Mouse (Mus musculus) CH12.LX (cell line): ENCODE data around the gene Dirc2. TPM values are rescaled to one million over a fixed set of nuclear protein-coding genes. Genes with fewer than 3 reads are reported as not detected.

Source experiments
- DNase-seq: peaks from one replicate; pipeline ENCODE4 v3.0.0-alpha.2; 2013; ENCODE audit errors: extremely low read depth
- H3K27ac ChIP-seq: 2 replicates; pipeline ENCODE4 v1.5.1; 2012; ENCODE audit warnings: low read depth, mild to moderate bottlenecking, control low read depth, moderate library complexity; ENCODE audit not compliant: insufficient read depth
- H3K27me3 ChIP-seq: replicated peaks from 2 replicates; pipeline ENCODE3; 2012; ENCODE audit warnings: inconsistent platforms
- H3K36me3 ChIP-seq, 2 experiments: replicated peaks in 1 of 2; 2 replicates each; pipeline versions ENCODE3 to v1.6.1; 2012; ENCODE audit warnings: inconsistent platforms in 1 of 2, low read length in 1 of 2, mild to moderate bottlenecking in 1 of 2, mixed read lengths in 1 of 2, moderate library complexity in 1 of 2; ENCODE audit not compliant: control insufficient read depth in 1 of 2, insufficient read depth in 1 of 2
- H3K4me1 ChIP-seq, 2 experiments: 2 replicates each; pipeline ENCODE4 v1.6.1; 2012; ENCODE audit warnings: inconsistent platforms in 1 of 2, moderate library complexity in 1 of 2; ENCODE audit not compliant: insufficient read depth in 2 of 2, control insufficient read depth in 1 of 2
- H3K4me2 ChIP-seq: 2 replicates; pipeline ENCODE4 v1.6.1; 2012; ENCODE audit warnings: low read depth, mild to moderate bottlenecking, control low read depth; ENCODE audit not compliant: poor library complexity, insufficient read depth, severe bottlenecking
- H3K4me3 ChIP-seq, 3 experiments: fragments of 150-350 bp in 1 of 3; sonication (generic) in 1 of 3; replicated peaks in 1 of 3; 2 replicates each; pipeline versions ENCODE3 to v1.5.1; 2011 to 2012; ENCODE audit warnings: low read depth in 2 of 3, low read length in 2 of 3, mild to moderate bottlenecking in 2 of 3, moderate library complexity in 2 of 3, control low read depth in 1 of 3, improper control_type of control experiment in 1 of 3, inconsistent platforms in 1 of 3, mixed read lengths in 1 of 3; ENCODE audit not compliant: poor library complexity in 1 of 3
- H3K79me2 ChIP-seq: replicated peaks from 2 replicates; pipeline ENCODE4 v1.6.1; 2012; ENCODE audit warnings: mild to moderate bottlenecking, moderate library complexity; ENCODE audit not compliant: control insufficient read depth, poor library complexity, insufficient read depth, severe bottlenecking; ENCODE audit errors: extremely low read depth
- H3K9ac ChIP-seq: 2 replicates; pipeline ENCODE4 v1.6.1; 2012; ENCODE audit warnings: low read depth, mild to moderate bottlenecking, control low read depth, moderate library complexity; ENCODE audit not compliant: insufficient read depth
- H3K9me3 ChIP-seq: replicated peaks from 2 replicates; pipeline ENCODE3; 2012; ENCODE audit warnings: low read length, inconsistent platforms, mixed read lengths
- CHD2 ChIP-seq: IDR thresholded peaks from 2 replicates; pipeline ENCODE4 v1.6.1; 2011; ENCODE audit warnings: low read length, improper control_type of control experiment
- CTCF ChIP-seq, 2 experiments: IDR thresholded peaks in 1 of 2; conservative IDR thresholded peaks in 1 of 2; 2 replicates each; pipeline ENCODE4 v1.5.1; 2011 to 2012; ENCODE audit warnings: low read depth in 2 of 2, low read length in 2 of 2, improper control_type of control experiment in 1 of 2, inconsistent platforms in 1 of 2, mild to moderate bottlenecking in 1 of 2, moderate library complexity in 1 of 2
- E2F4 ChIP-seq: IDR thresholded peaks from 2 replicates; pipeline ENCODE4 v1.6.1; 2011; ENCODE audit warnings: low read depth, low read length, improper control_type of control experiment; ENCODE audit not compliant: insufficient replicate concordance
- GABPA ChIP-seq: IDR thresholded peaks from 2 replicates; pipeline ENCODE4 v1.6.1; 2012; ENCODE audit warnings: low read depth, low read length, improper control_type of control experiment, inconsistent platforms; ENCODE audit not compliant: insufficient replicate concordance
- JUN ChIP-seq: IDR thresholded peaks from 2 replicates; pipeline ENCODE4 v1.6.1; 2011; ENCODE audit warnings: low read depth, mild to moderate bottlenecking, low read length, improper control_type of control experiment, moderate library complexity; ENCODE audit not compliant: insufficient read depth
- KAT2A ChIP-seq: IDR thresholded peaks from 2 replicates; pipeline ENCODE4 v1.6.1; 2012; ENCODE audit warnings: low read length, improper control_type of control experiment, inconsistent platforms; ENCODE audit not compliant: insufficient replicate concordance
- MAFK ChIP-seq: IDR thresholded peaks from 2 replicates; pipeline ENCODE4 v1.6.1; 2011; ENCODE audit warnings: low read length, improper control_type of control experiment; ENCODE audit not compliant: insufficient replicate concordance
- MAX ChIP-seq: IDR thresholded peaks from 2 replicates; pipeline ENCODE4 v1.6.1; 2011; ENCODE audit warnings: low read length, improper control_type of control experiment
- MEF2A ChIP-seq: IDR thresholded peaks from 2 replicates; pipeline ENCODE4 v1.6.1; 2014; ENCODE audit warnings: low read depth, mild to moderate bottlenecking, inconsistent platforms, low read length, improper control_type of control experiment, borderline replicate concordance
- POLR2AphosphoS2 ChIP-seq: IDR thresholded peaks from 2 replicates; pipeline ENCODE4 v1.6.1; 2011; ENCODE audit warnings: low read depth, low read length, improper control_type of control experiment
- RCOR1 ChIP-seq: conservative IDR thresholded peaks from 2 replicates; pipeline ENCODE4 v1.6.1; 2012; ENCODE audit warnings: low read depth, mild to moderate bottlenecking, inconsistent platforms, low read length, improper control_type of control experiment
- SMC3 ChIP-seq: IDR thresholded peaks from 2 replicates; pipeline ENCODE4 v1.6.1; 2011; ENCODE audit warnings: low read depth, low read length, improper control_type of control experiment
- ZC3H11A ChIP-seq: IDR thresholded peaks from 2 replicates; pipeline ENCODE4 v1.6.1; 2012; ENCODE audit warnings: low read depth, mild to moderate bottlenecking, inconsistent platforms, low read length, improper control_type of control experiment
- dilution Hi-C: fragments of 300-500 bp; cut with MboI; formaldehyde crosslinking; loops from 2 replicates; pipeline ENCODE4 v1.14.3; 2020; ENCODE audit warnings: low sequenced_read_pairs; ENCODE audit not compliant: extremely low pct_unique_long_range_greater_than_20kb, extremely low pct_ligation_motif_present
- in situ Hi-C: fragments of 300-500 bp; cut with MboI; formaldehyde crosslinking; loops from 3 replicates; pipeline ENCODE4 v1.14.3; 2019; ENCODE audit warnings: low sequenced_read_pairs, low pct_ligation_motif_present, low pct_unique_long_range_greater_than_20kb, mixed read lengths
- polyA plus RNA-seq: library from polyadenylated mRNA; unstranded; fragments of >175 nt; gene quantifications from 2 replicates; pipeline ENCODE4 v1.2.1, GENCODE M21; 2012; ENCODE audit warnings: low read depth; ENCODE audit not compliant: insufficient read length
- total RNA-seq, 2 experiments: library from RNA; depleted of rRNA; stranded (reverse); fragments of 300-350 nt in 1 of 2; fragments of >200 nt in 1 of 2; gene quantifications; 2 replicates each; pipeline ENCODE4 v1.2.3; 2012 to 2014

The Dirc2 gene
- total and polyA plus RNA-seq, 3 experiments: 5.7 to 6.9 (median 6.8) TPM

- H3K4me3 ChIP-seq: no peak overlapping the region
- H3K27ac ChIP-seq: no peak overlapping the region
- no peaks in the 10 kb centered on the region for H3K27me3 ChIP-seq
- H3K79me2 ChIP-seq: no peaks in the 10 kb centered on the region
- no peaks in the 10 kb centered on the region for H3K9me3 ChIP-seq
- DNase-seq: no peak
- dilution Hi-C loops: no loop called here
- H3K9ac ChIP-seq: no peak overlapping the region
- peaks cover 0 to 14% of the 10 kb centered on the region in 2 experiments for H3K36me3 ChIP-seq
- TF ChIP-seq MAX (no peak), E2F4 (no peak), ZC3H11A (no peak)
- in situ Hi-C loops: loop anchor here (5.0 kb wide), 1 partner anchor 34 kb away; the partner anchor contains the start of gene Hspbap1
- H3K4me2 ChIP-seq: no peak overlapping the region
- peaks cover 13 to 68% of the 10 kb centered on the region in 2 experiments for H3K4me1 ChIP-seq
Observed at GRCm38 (mm10) chr16:35738096-35738767, 30.9 kb downstream of the Dirc2 start.

- TF ChIP-seq JUN (no peak), MAFK (no peak), SMC3 (peak; percentile 99), GABPA (no peak), KAT2A (no peak), CHD2 (no peak), ZC3H11A (peak; percentile 96), POLR2AphosphoS2 (no peak), MEF2A (peak; percentile 13; the same call in 1 of the 2 replicates), CTCF (conservative IDR thresholded peaks at IDR 0.05 in 1 of 2, IDR thresholded peaks at IDR 0.05 in 1 of 2; ENCODE audit: low read depth in 2 of 2, low read length in 2 of 2) (peak; percentile 99 to 100), RCOR1 (no peak)
- Histone ChIP-seq H3K36me3 (peaks cover 2 to 34% of the 10 kb centered on the region in 2 experiments), H3K27me3 (no peaks in the 10 kb centered on the region), H3K9me3 (no peaks in the 10 kb centered on the region), H3K4me3 (no peak overlapping the region), H3K4me1 (peaks cover 3 to 28% of the 10 kb centered on the region in 2 experiments; a peak in 3 of 4 replicates), H3K9ac (no peak overlapping the region), H3K27ac (no peak overlapping the region), H3K4me2 (no peak overlapping the region), H3K79me2 (no peaks in the 10 kb centered on the region)
- in situ Hi-C loops (loop anchor here (5.0 kb wide), 1 partner anchor 83 kb away; no protein-coding TSS in a partner anchor), dilution Hi-C loops (no loop called here)
- peak; percentile 87 for DNase-seq
Observed at GRCm38 (mm10) chr16:35734038-35734437, 35.1 kb downstream of the Dirc2 start.
